ENCODE assay signal across 26 mouse cellular contexts in genomic region chr4:141101291-141101690, GRCm38 (mm10). TPM values are rescaled to one million over a fixed set of nuclear protein-coding genes. Genes with fewer than 3 reads are reported as not detected.
DNase-seq lines count a peak whose midpoint lies in the region; ATAC-seq and TF ChIP-seq lines count a peak whose summit lies in the region.
"Had no signal": no experiment of that assay in that cellular context is flagged by ENCODE, and none has a peak within 500 bp of the region (broad histone marks: within the 10 kb centered on the region; RNA-seq: fewer than 3 reads in every experiment).

No protein-coding gene starts in this region.

- in situ Hi-C loops in ES-E14 (cut with MboI; ENCODE audit: low sequenced_read_pairs in 2 of 2, unreplicated experiment in 2 of 2): no loop called here

- H3K27ac ChIP-seq in gastrocnemius, adult 2 months: no peak overlapping the region
- peak overlapping the region; percentile 42; the same call in 1 of the 2 replicates for H3K27ac ChIP-seq in ES-E14 (ENCODE audit: insufficient read depth, low read depth, low read length, poor library complexity, severe bottlenecking)
- no peak overlapping the region for H3K27ac ChIP-seq in midbrain, embryonic 11.5 days (ENCODE audit: low read depth, low read length)
- H3K27ac ChIP-seq: embryonic facial prominence, embryonic 10.5 days; embryonic facial prominence, embryonic 12.5 days; forebrain, embryonic 13.5 days; forebrain, embryonic 15.5 days had no signal

- no peak overlapping the region for H3K4me3 ChIP-seq in gastrocnemius, adult 2 months
- no peak overlapping the region for H3K4me3 ChIP-seq in ES-E14 (ENCODE audit: insufficient read depth in 1 of 2, low read depth in 1 of 2, low read length in 2 of 2, poor library complexity in 1 of 2, severe bottlenecking in 1 of 2)
- H3K4me3 ChIP-seq in midbrain, embryonic 11.5 days (ENCODE audit: low read depth, low read length): no peak overlapping the region
- H3K4me3 ChIP-seq: embryonic facial prominence, embryonic 10.5 days; embryonic facial prominence, embryonic 12.5 days; forebrain, embryonic 13.5 days; forebrain, embryonic 15.5 days had no signal

- H3K27me3 ChIP-seq in midbrain, embryonic 11.5 days (ENCODE audit: control insufficient read depth, insufficient read depth, low read length): no peaks in the 10 kb centered on the region
- H3K27me3 ChIP-seq: CH12.LX; embryonic facial prominence, embryonic 12.5 days; forebrain, embryonic 13.5 days; forebrain, embryonic 15.5 days had no signal

- WGBS in midbrain, embryonic 11.5 days: 91% methylated on average over 9 of the region's 9 CpGs

- no peaks in the 10 kb centered on the region for H3K9me3 ChIP-seq in ES-E14 (ENCODE audit: control insufficient read depth, insufficient read depth, low read depth, low read length)
- H3K9me3 ChIP-seq in midbrain, embryonic 11.5 days (ENCODE audit: control insufficient read depth, low read length): no peaks in the 10 kb centered on the region
- H3K9me3 ChIP-seq: embryonic facial prominence, embryonic 10.5 days; embryonic facial prominence, embryonic 12.5 days; forebrain, embryonic 13.5 days; forebrain, embryonic 15.5 days had no signal

- no peak overlapping the region for H3K9ac ChIP-seq in ES-E14 (ENCODE audit: insufficient read depth, low read depth, low read length, poor library complexity, severe bottlenecking)
- H3K9ac ChIP-seq in midbrain, embryonic 11.5 days (ENCODE audit: low read length): no peak overlapping the region
- H3K9ac ChIP-seq: embryonic facial prominence, embryonic 12.5 days; forebrain, embryonic 13.5 days; forebrain, embryonic 15.5 days; forebrain, postnatal 0 days had no signal

- no peaks in the 10 kb centered on the region for H3K36me3 ChIP-seq in ES-E14 (ENCODE audit: control insufficient read depth, insufficient read depth, low read length, poor library complexity, severe bottlenecking)
- no peaks in the 10 kb centered on the region for H3K36me3 ChIP-seq in midbrain, embryonic 11.5 days (ENCODE audit: control insufficient read depth, insufficient read depth, low read length)
- H3K36me3 ChIP-seq: embryonic facial prominence, embryonic 10.5 days; embryonic facial prominence, embryonic 12.5 days; forebrain, embryonic 15.5 days had no signal

- H3K4me2 ChIP-seq in midbrain, embryonic 11.5 days: no peak overlapping the region
- H3K4me2 ChIP-seq: embryonic facial prominence, embryonic 12.5 days; forebrain, embryonic 13.5 days; forebrain, embryonic 15.5 days had no signal

- intact Hi-C loops in gastrocnemius, adult 2 months (cut with DNase I): no loop called here
- intact Hi-C loops in gastrocnemius, postnatal 36 days (cut with DNase I): no loop called here

- DNase-seq in gastrocnemius, adult 2 months: peak; percentile 3
- no peak for DNase-seq in gastrocnemius, postnatal 36 days
- DNase-seq in ES-E14 (ENCODE audit: low read depth, low spot score) (no peak), ZHBTc4 (ENCODE audit: low read depth, low spot score) (peak; percentile 54)
- DNase-seq in layer of hippocampus, adult 9-10 months (ENCODE audit: low spot score): no peak
- DNase-seq in midbrain, embryonic 11.5 days (ENCODE audit: low spot score, missing footprints): no peak
- DNase-seq: adrenal gland, adult 2 months; adrenal gland, postnatal 25 days; cerebellum, adult 11 months; cerebellum, adult 18-20 months; cerebellum, adult 8-10 months; cerebellum, adult 9-11 months; cerebellum, postnatal 36 days had no signal

- no peak for TF ChIP-seq CTCF in gastrocnemius, adult 2 months (IDR thresholded peaks at IDR 0.05)

- H3K4me1 ChIP-seq in ES-E14 (ENCODE audit: control insufficient read depth in 2 of 2, insufficient read depth in 2 of 2, low read length in 2 of 2, poor library complexity in 1 of 2): peaks cover 5 to 31% of the 10 kb centered on the region in 2 experiments
- no peaks in the 10 kb centered on the region for H3K4me1 ChIP-seq in midbrain, embryonic 11.5 days (ENCODE audit: control insufficient read depth, insufficient read depth, low read length)
- H3K4me1 ChIP-seq: embryonic facial prominence, embryonic 12.5 days; forebrain, embryonic 15.5 days had no signal

- no peak for ATAC-seq in midbrain, embryonic 11.5 days (ENCODE audit: low FRiP score)
- ATAC-seq: CD4-positive, CD25-positive, alpha-beta regulatory T cell, adult 4 months; forebrain, embryonic 13.5 days; forebrain, embryonic 15.5 days; forebrain, postnatal 0 days had no signal

TF ChIP-seq in ES-E14, 5 proteins besides CTCF, POLR2A, EP300 and RAD21:
- no peak for TF ChIP-seq ZC3H11A (IDR thresholded peaks at IDR 0.05; ENCODE audit: borderline replicate concordance, low read depth, low read length)
- TF ChIP-seq CHD2 (IDR thresholded peaks at IDR 0.05; ENCODE audit: low read depth, low read length): no peak
- no peak for TF ChIP-seq ZNF384 (IDR thresholded peaks at IDR 0.05; ENCODE audit: low read depth, low read length)
- TF ChIP-seq HCFC1 (IDR thresholded peaks at IDR 0.05; ENCODE audit: borderline replicate concordance, insufficient read depth, low read length): no peak
- no peak for TF ChIP-seq MAFK (IDR thresholded peaks at IDR 0.05; ENCODE audit: insufficient read depth, low read depth, low read length)

RNA-seq across cellular contexts. Expression of gene Spata21, which starts 13.2 kb away (rescaled TPM):
- total RNA-seq in gastrocnemius, adult 2 months (2021): not detected
- not detected for total RNA-seq in gastrocnemius, postnatal 36 days (2021)
- 0.21 and 0.27 TPM in 2 replicates for total RNA-seq in ES-E14 (2012; rRNA removed)
- polyA plus RNA-seq in midbrain, embryonic 11.5 days (2014; fragmentation: Nextera tagmentation; extraction: Ambion mirVana): not detected in 2 replicates
- total RNA-seq: adrenal gland, adult 2 months; adrenal gland, postnatal 10 days; adrenal gland, postnatal 25 days; CH12.LX; common myeloid progenitor, adult 5-6 weeks; MEL had no signal
- polyA plus RNA-seq: adrenal gland, adult 2 months; brain, embryonic 14.5 days; embryonic facial prominence, embryonic 14.5 days; forebrain, embryonic 11.5 days had no signal

RNA-seq across cellular contexts. Expression of gene Necap2, which starts 23.1 kb away (rescaled TPM):
- total RNA-seq in gastrocnemius, adult 2 months (2021): 10 to 100 TPM; 13.1 to 16.5 TPM
- total RNA-seq in gastrocnemius, postnatal 36 days (2021): 10 to 100 TPM; 13.3 to 15.3 TPM
- total RNA-seq in ES-E14 (2012; rRNA removed): 28.3 and 36.3 TPM in 2 replicates
- polyA plus RNA-seq in midbrain, embryonic 11.5 days (2014; fragmentation: Nextera tagmentation; extraction: Ambion mirVana): 40.0 and 43.5 TPM in 2 replicates

RNA-seq across cellular contexts. Expression of gene Szrd1, which starts 38.3 kb away (rescaled TPM):
- total RNA-seq in gastrocnemius, adult 2 months (2021): 100 to 1,000 TPM; 146 to 163 TPM
- total RNA-seq in gastrocnemius, postnatal 36 days (2021): 100 to 1,000 TPM; 141 to 150 TPM
- 46.2 and 64.6 TPM in 2 replicates for total RNA-seq in ES-E14 (2012; rRNA removed)
- polyA plus RNA-seq in midbrain, embryonic 11.5 days (2014; fragmentation: Nextera tagmentation; extraction: Ambion mirVana): 33.9 and 34.5 TPM in 2 replicates

RNA-seq across cellular contexts. Expression of gene Crocc, which starts 40.9 kb away (rescaled TPM):
- total RNA-seq in gastrocnemius, adult 2 months (2021): 1 to 10 TPM; 1.7 to 2.0 TPM
- 1 to 10 TPM; 1.7 to 2.0 TPM for total RNA-seq in gastrocnemius, postnatal 36 days (2021)
- 15.2 and 33.2 TPM in 2 replicates for total RNA-seq in ES-E14 (2012; rRNA removed)
- 6.3 and 8.3 TPM in 2 replicates for polyA plus RNA-seq in midbrain, embryonic 11.5 days (2014; fragmentation: Nextera tagmentation; extraction: Ambion mirVana)

RNA-seq across cellular contexts. Expression of gene Fbxo42, which starts 46.4 kb away (rescaled TPM):
- total RNA-seq in gastrocnemius, adult 2 months (2021): 10 to 100 TPM; 10.8 to 10.9 TPM
- 1 to 10 TPM; 8.8 to 9.8 TPM for total RNA-seq in gastrocnemius, postnatal 36 days (2021)
- 14.0 and 14.5 TPM in 2 replicates for total RNA-seq in ES-E14 (2012; rRNA removed)
- polyA plus RNA-seq in midbrain, embryonic 11.5 days (2014; fragmentation: Nextera tagmentation; extraction: Ambion mirVana): 22.4 and 23.8 TPM in 2 replicates

Comparison
In these comparisons a context has a peak if more than half of its experiments do, and no peak if none do; other contexts are left out.
1. DNase-seq: peak in gastrocnemius, adult 2 months (single experiment) and ZHBTc4 (single experiment); none in gastrocnemius, postnatal 36 days (0 of 2), ES-E14 (single experiment), layer of hippocampus, adult 9-10 months (single experiment) and midbrain, embryonic 11.5 days (single experiment).